Mouse (Mus musculus) myocyte (in vitro differentiated cells): ENCODE measurements around the gene Timm8a2. TPM values are rescaled to one million over a fixed set of nuclear protein-coding genes. Genes with fewer than 3 reads are reported as not detected.

ENCODE experiments used
- H3K27me3 ChIP-seq: one replicate; pipeline ENCODE4 v1.6.1; 2011; ENCODE audit not compliant: control insufficient read depth, insufficient read depth, insufficient read length
- H3K36me3 ChIP-seq: one replicate; pipeline ENCODE4 v1.6.1; 2011; ENCODE audit not compliant: control insufficient read depth, insufficient read depth
- H3K4me2 ChIP-seq: one replicate; pipeline ENCODE4 v1.6.1; 2011; ENCODE audit warnings: low read depth, control low read depth
- H3K4me3 ChIP-seq: one replicate; pipeline ENCODE4 v1.5.1; 2011; ENCODE audit warnings: mild to moderate bottlenecking, control low read depth, moderate library complexity
- H3K79me2 ChIP-seq: one replicate; pipeline ENCODE4 v1.6.1; 2011; ENCODE audit not compliant: control insufficient read depth, insufficient read depth
- H3ac ChIP-seq: one replicate; pipeline ENCODE4 v1.6.1; 2011; ENCODE audit not compliant: control insufficient read depth, insufficient read length
- CEBPB ChIP-seq: IDR thresholded peaks from 2 replicates; pipeline ENCODE4 v1.6.1; 2011; ENCODE audit warnings: mild to moderate bottlenecking, moderate library complexity; ENCODE audit not compliant: poor library complexity, insufficient read depth, severe bottlenecking
- E2F4 ChIP-seq: IDR thresholded peaks from one replicate; pipeline ENCODE4 v1.6.1; 2011; ENCODE audit warnings: mild to moderate bottlenecking, control low read depth, moderate library complexity; ENCODE audit not compliant: insufficient read depth
- MAX ChIP-seq: IDR thresholded peaks from one replicate; pipeline ENCODE4 v1.6.1; 2011; ENCODE audit warnings: low read depth, mild to moderate bottlenecking, control low read depth
- MYOD1 ChIP-seq, 3 experiments: IDR thresholded peaks; one replicate each; pipeline ENCODE4 v1.6.1; 2011; ENCODE audit warnings: control low read depth in 2 of 3, low read depth in 2 of 3, mild to moderate bottlenecking in 2 of 3, moderate library complexity in 1 of 3; ENCODE audit not compliant: insufficient read length in 2 of 3, control insufficient read depth in 1 of 3
- MYOG ChIP-seq, 3 experiments: IDR thresholded peaks; one replicate each; pipeline ENCODE4 v1.6.1; 2011; ENCODE audit warnings: control low read depth in 2 of 3, low read depth in 2 of 3, mild to moderate bottlenecking in 2 of 3; ENCODE audit not compliant: insufficient read length in 2 of 3, control insufficient read depth in 1 of 3, insufficient read depth in 1 of 3
- POLR2A ChIP-seq: IDR thresholded peaks from one replicate; pipeline ENCODE4 v1.6.1; 2011; ENCODE audit warnings: low read depth, mild to moderate bottlenecking, control low read depth, moderate library complexity; ENCODE audit not compliant: insufficient read length
- POLR2AphosphoS2 ChIP-seq: IDR thresholded peaks from one replicate; pipeline ENCODE4 v1.6.1; 2011; ENCODE audit warnings: low read depth, control low read depth; ENCODE audit not compliant: insufficient read length
- REST ChIP-seq: IDR thresholded peaks from one replicate; pipeline ENCODE4 v1.6.1; 2011; ENCODE audit warnings: mild to moderate bottlenecking, control low read depth, moderate library complexity; ENCODE audit not compliant: insufficient read depth, insufficient read length
- SRF ChIP-seq: IDR thresholded peaks from one replicate; pipeline ENCODE4 v1.6.1; 2011; ENCODE audit warnings: low read depth; ENCODE audit not compliant: control insufficient read depth, insufficient read length
- TCF12 ChIP-seq: IDR thresholded peaks from one replicate; pipeline ENCODE4 v1.6.1; 2011; ENCODE audit warnings: mild to moderate bottlenecking, control low read depth; ENCODE audit not compliant: poor library complexity, insufficient read depth, severe bottlenecking
- TCF3 ChIP-seq: IDR thresholded peaks from one replicate; pipeline ENCODE4 v1.6.1; 2011; ENCODE audit warnings: low read depth, control low read depth; ENCODE audit not compliant: insufficient read length
- USF1 ChIP-seq: IDR thresholded peaks from one replicate; pipeline ENCODE4 v1.6.1; 2011; ENCODE audit warnings: low read depth, mild to moderate bottlenecking, control low read depth, moderate library complexity
- polyA plus RNA-seq: library from polyadenylated mRNA; unstranded; fragments of >200 nt; fragmentation: generic; extraction: Trizol; gene quantifications from one replicate; pipeline ENCODE4 v1.2.1, GENCODE M21; 2012; ENCODE audit warnings: missing spikeins

Timm8a2 gene
- polyA plus RNA-seq, 1 experiment = not detected

GRCm38 (mm10) chr14:122077017-122077416, 42.5 kb downstream of the Timm8a2 start:
- H3K4me2 ChIP-seq = no peak overlapping the region
- peaks cover 6% of the 10 kb centered on the region for H3K27me3 ChIP-seq
- H3K79me2 ChIP-seq = no peaks in the 10 kb centered on the region
- TF ChIP-seq TCF12 (no peak), REST (no peak), TCF3 (no peak), CEBPB (no peak), MAX (no peak), POLR2A (no peak), MYOG (IDR thresholded peaks at IDR 0.05; ENCODE audit: control insufficient read depth in 1 of 3, insufficient read depth in 1 of 3, insufficient read length in 2 of 3, low read depth in 2 of 3) (no peak), POLR2AphosphoS2 (no peak), MYOD1 (IDR thresholded peaks at IDR 0.05; ENCODE audit: control insufficient read depth in 1 of 3, insufficient read length in 2 of 3, low read depth in 2 of 3) (no peak), USF1 (no peak), SRF (no peak), E2F4 (no peak)
- no peak overlapping the region for H3ac ChIP-seq
- no peak overlapping the region for H3K4me3 ChIP-seq
- no peaks in the 10 kb centered on the region for H3K36me3 ChIP-seq

DNA sequence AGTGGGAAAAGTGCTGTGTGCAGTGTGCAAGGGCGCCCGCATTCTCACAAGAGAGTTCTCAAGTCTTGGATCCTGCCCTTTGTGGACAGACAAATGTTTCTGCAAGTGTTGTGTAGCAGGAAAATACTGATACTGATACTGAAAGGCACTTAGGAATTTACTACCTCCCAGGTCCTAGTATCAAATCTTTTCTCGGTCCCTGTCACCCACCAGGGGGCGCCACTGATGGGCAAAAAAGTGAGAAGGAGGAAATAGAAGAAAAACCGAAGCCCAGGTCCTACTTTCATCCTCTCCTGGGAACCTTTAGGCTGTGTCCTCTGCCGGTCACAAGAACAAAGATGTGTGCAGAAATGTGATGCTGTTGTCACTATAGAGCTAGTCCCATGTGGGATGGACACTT, 45.0 kb downstream of the Timm8a2 start:
- Histone ChIP-seq H3K36me3 (no peaks in the 10 kb centered on the region), H3K79me2 (no peaks in the 10 kb centered on the region), H3K4me3 (no peak overlapping the region), H3ac (no peak overlapping the region), H3K4me2 (no peak overlapping the region), H3K27me3 (peaks cover 6% of the 10 kb centered on the region)
- TF ChIP-seq MYOG (IDR thresholded peaks at IDR 0.05; ENCODE audit: control insufficient read depth in 1 of 3, insufficient read depth in 1 of 3, insufficient read length in 2 of 3, low read depth in 2 of 3) (no peak), CEBPB (no peak), MAX (no peak), TCF3 (no peak), USF1 (no peak), POLR2A (no peak), TCF12 (no peak), SRF (no peak), E2F4 (no peak), MYOD1 (IDR thresholded peaks at IDR 0.05; ENCODE audit: control insufficient read depth in 1 of 3, insufficient read length in 2 of 3, low read depth in 2 of 3) (no peak), POLR2AphosphoS2 (no peak), REST (no peak)

DNA sequence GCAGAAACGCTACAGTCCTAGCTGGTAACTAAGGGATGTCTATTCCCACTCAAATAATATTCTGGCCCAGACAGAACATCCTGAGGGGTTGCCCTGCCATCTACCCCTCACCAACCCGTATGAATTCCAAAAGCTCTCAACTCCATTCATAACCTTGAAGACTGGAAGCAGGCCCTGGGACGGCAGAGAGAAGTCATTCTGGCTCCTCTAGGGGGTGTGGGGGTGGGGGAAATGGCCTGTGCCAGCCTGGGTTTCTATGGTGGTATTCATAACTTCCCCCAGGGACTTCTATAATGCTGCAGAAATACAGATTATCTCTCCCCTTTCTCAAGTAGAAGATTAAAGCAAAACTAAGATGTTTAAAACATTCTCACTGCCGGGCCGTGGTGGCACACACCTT, 45.4 kb downstream of the Timm8a2 start:
- H3K36me3 ChIP-seq = no peaks in the 10 kb centered on the region
- peaks cover 6% of the 10 kb centered on the region for H3K27me3 ChIP-seq
- H3K79me2 ChIP-seq = no peaks in the 10 kb centered on the region
- no peak for TF ChIP-seq POLR2AphosphoS2
- TF ChIP-seq MYOG (IDR thresholded peaks at IDR 0.05; ENCODE audit: control insufficient read depth in 1 of 3, insufficient read depth in 1 of 3, insufficient read length in 2 of 3, low read depth in 2 of 3) = no peak
- TF ChIP-seq MYOD1 (IDR thresholded peaks at IDR 0.05; ENCODE audit: control insufficient read depth in 1 of 3, insufficient read length in 2 of 3, low read depth in 2 of 3) = no peak
- TF ChIP-seq SRF = no peak
- no peak for TF ChIP-seq USF1
- no peak for TF ChIP-seq CEBPB
- TF ChIP-seq TCF3 = no peak
- TF ChIP-seq REST = no peak
- no peak for TF ChIP-seq MAX
- no peak for TF ChIP-seq POLR2A
- TF ChIP-seq E2F4 = no peak
- no peak for TF ChIP-seq TCF12
- H3K4me2 ChIP-seq = no peak overlapping the region
- H3ac ChIP-seq = no peak overlapping the region
- no peak overlapping the region for H3K4me3 ChIP-seq

GRCm38 (mm10) chr14:122081308-122081707, 46.8 kb downstream of the Timm8a2 start:
- TF ChIP-seq MYOD1 (IDR thresholded peaks at IDR 0.05; ENCODE audit: control insufficient read depth in 1 of 3, insufficient read length in 2 of 3, low read depth in 2 of 3) = no peak
- TF ChIP-seq SRF = no peak
- TF ChIP-seq POLR2AphosphoS2 = no peak
- TF ChIP-seq MAX = no peak
- TF ChIP-seq USF1 = no peak
- no peak for TF ChIP-seq CEBPB
- TF ChIP-seq E2F4 = no peak
- no peak for TF ChIP-seq TCF12
- no peak for TF ChIP-seq MYOG (IDR thresholded peaks at IDR 0.05; ENCODE audit: control insufficient read depth in 1 of 3, insufficient read depth in 1 of 3, insufficient read length in 2 of 3, low read depth in 2 of 3)
- TF ChIP-seq POLR2A = no peak
- no peaks in the 10 kb centered on the region for H3K79me2 ChIP-seq

More at GRCm38 (mm10) chr14:122081308-122081707, 46.8 kb downstream of the Timm8a2 start:
- Histone ChIP-seq H3K4me2 (no peak overlapping the region), H3K27me3 (no peaks in the 10 kb centered on the region), H3K36me3 (no peaks in the 10 kb centered on the region), H3ac (no peak overlapping the region), H3K4me3 (no peak overlapping the region)
